Mouse (Mus musculus) limb, embryonic 12.5 days (tissue): Measurements from ENCODE around the gene Sars2. TPM values are rescaled to one million over a fixed set of nuclear protein-coding genes. Genes with fewer than 3 reads are reported as not detected.
A peak's percentile ranks its signal among the peaks of the same experiment; 100 is the strongest.

Source experiments
- ATAC-seq: fragments of 200-750 bp; cut with Nextera tagmentation; 2 replicates; pipeline ENCODE4 v1.8.0; 2017; ENCODE audit warnings: low read depth, moderate TSS enrichment; ENCODE audit not compliant: insufficient number of reproducible peaks, insufficient read depth, low FRiP score, low TSS enrichment
- H3K27ac ChIP-seq: fragments of 300-500 bp; sonication (generic); 2 replicates; pipeline ENCODE4 v1.5.1; 2016; ENCODE audit warnings: mild to moderate bottlenecking, moderate library complexity
- H3K27me3 ChIP-seq: fragments of 300-500 bp; sonication (generic); 2 replicates; pipeline ENCODE4 v1.6.1; 2016; ENCODE audit warnings: mild to moderate bottlenecking, moderate library complexity
- H3K36me3 ChIP-seq: fragments of 300-500 bp; sonication (generic); 2 replicates; pipeline ENCODE4 v1.6.1; 2016; ENCODE audit warnings: mild to moderate bottlenecking, moderate library complexity
- H3K4me1 ChIP-seq: fragments of 300-500 bp; sonication (generic); replicated peaks from 2 replicates; pipeline ENCODE4 v1.6.1; 2016
- H3K4me2 ChIP-seq: fragments of 300-500 bp; sonication (generic); 2 replicates; pipeline ENCODE4 v1.6.1; 2016; ENCODE audit warnings: mild to moderate bottlenecking, moderate library complexity
- H3K4me3 ChIP-seq: fragments of 300-500 bp; sonication (generic); replicated peaks from 2 replicates; pipeline ENCODE4 v1.5.1; 2016; ENCODE audit warnings: mild to moderate bottlenecking
- H3K9ac ChIP-seq: fragments of 300-500 bp; sonication (generic); replicated peaks from 2 replicates; pipeline ENCODE4 v1.6.1; 2016; ENCODE audit warnings: mild to moderate bottlenecking, moderate library complexity
- H3K9me3 ChIP-seq: fragments of 300-500 bp; sonication (generic); 2 replicates; pipeline ENCODE4 v1.6.1; 2016; ENCODE audit warnings: mild to moderate bottlenecking, moderate library complexity
- WGBS: fragments of 180-500 bp; shearing (Covaris S2); methylation state at CpG from one replicate; pipeline ENCODE4 v1.1.7; 2016; 5-methylcytosine and 5-hydroxymethylcytosine counted together
- polyA plus RNA-seq: library from polyadenylated mRNA; unstranded; fragments of >200 nt; fragmentation: Nextera tagmentation; extraction: Ambion mirVana; gene quantifications from 2 replicates; pipeline ENCODE4 v1.2.1, GENCODE M21; 2016

Sars2 gene
- polyA plus RNA-seq, 1 experiment from 2014 or later, result 33.1 TPM

DNA sequence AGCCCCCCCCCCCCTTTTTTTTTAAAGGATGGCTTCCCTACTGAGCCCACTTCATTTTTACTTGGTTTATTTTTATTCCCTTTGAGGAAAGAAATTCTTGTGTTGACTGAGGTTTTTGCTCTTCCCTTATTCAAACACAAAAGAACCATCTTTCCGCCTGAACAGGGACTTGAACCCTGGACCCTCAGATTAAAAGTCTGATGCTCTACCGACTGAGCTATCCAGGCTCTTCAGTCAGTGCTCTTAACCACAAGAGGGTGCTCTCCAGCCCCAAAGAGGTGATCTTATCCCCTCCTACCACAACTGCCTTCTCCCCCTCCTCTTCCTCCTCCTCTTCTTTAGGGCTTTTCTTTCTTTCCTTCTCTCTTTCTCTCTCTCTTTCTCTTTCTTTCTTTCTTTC, 52.0 kb downstream of the Sars2 start:
- no peaks in the 10 kb centered on the region for H3K36me3 ChIP-seq
- no peak for ATAC-seq
- peaks cover 35% of the 10 kb centered on the region for H3K4me1 ChIP-seq
- H3K27ac ChIP-seq, result no peak overlapping the region
- no peak overlapping the region for H3K4me3 ChIP-seq
- H3K4me2 ChIP-seq, result no peak overlapping the region
- WGBS, result 50% methylated on average over 2 of the region's 2 CpGs
- no peaks in the 10 kb centered on the region for H3K27me3 ChIP-seq
- H3K9ac ChIP-seq, result no peak overlapping the region
- H3K9me3 ChIP-seq, result no peaks in the 10 kb centered on the region

DNA sequence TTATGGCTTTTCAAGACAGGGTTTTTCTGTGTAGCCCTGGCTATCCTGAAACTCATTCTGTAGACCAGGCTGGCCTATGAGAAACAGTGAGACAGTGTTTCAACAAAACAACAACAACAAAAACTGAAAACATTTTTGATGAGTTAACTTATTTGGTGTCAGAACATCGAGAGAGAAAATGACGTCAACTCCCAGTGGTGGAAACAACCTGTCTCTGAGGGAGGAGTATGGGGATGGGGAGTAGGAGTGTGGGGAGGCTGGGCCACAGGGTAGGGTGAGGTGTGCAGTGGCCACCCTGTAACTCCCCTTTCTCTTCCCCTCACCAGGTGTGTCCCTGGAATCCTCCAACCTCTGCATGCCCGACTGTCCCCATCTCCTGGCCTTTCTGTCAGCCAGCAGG, 52.7 kb downstream of the Sars2 start:
- WGBS, result 73% methylated on average over 3 of the region's 3 CpGs
- no peak for ATAC-seq

DNA sequence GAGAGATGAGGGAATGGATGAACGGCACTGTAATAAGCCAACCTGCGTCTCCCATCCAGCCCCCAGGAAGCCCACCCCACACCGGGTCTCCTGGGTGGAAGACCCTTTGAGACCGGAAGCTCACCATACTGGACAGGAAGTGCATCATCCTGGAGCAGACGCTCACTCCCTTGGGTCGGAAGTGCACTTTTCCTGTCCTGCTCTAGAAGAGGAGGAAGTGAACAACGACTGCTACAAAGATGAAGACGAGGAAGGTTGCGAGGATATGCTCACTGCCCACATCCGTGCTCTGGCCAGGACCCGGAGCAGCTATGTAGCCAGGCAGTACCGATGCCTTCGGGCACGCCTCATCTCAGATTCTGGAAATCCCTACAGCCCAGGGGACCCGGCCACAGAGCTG, 54.0 kb downstream of the Sars2 start:
- no peaks in the 10 kb centered on the region for H3K27me3 ChIP-seq
- no peaks in the 10 kb centered on the region for H3K36me3 ChIP-seq
- no peak for ATAC-seq
- H3K27ac ChIP-seq, result no peak overlapping the region
- peak overlapping the region; percentile 50; the same call in 1 of the 2 replicates for H3K4me2 ChIP-seq
- peaks cover 17% of the 10 kb centered on the region for H3K4me1 ChIP-seq
- no peaks in the 10 kb centered on the region for H3K9me3 ChIP-seq
- 85% methylated on average over 15 of the region's 15 CpGs for WGBS
- H3K9ac ChIP-seq, result no peak overlapping the region
- no peak overlapping the region for H3K4me3 ChIP-seq

More for the DNA sequence above, 52.7 kb downstream of the Sars2 start:
- Histone ChIP-seq H3K36me3 (no peaks in the 10 kb centered on the region), H3K9ac (no peak overlapping the region), H3K27me3 (no peaks in the 10 kb centered on the region), H3K27ac (no peak overlapping the region), H3K4me2 (no peak overlapping the region), H3K9me3 (no peaks in the 10 kb centered on the region), H3K4me3 (no peak overlapping the region), H3K4me1 (peaks cover 29% of the 10 kb centered on the region)

DNA sequence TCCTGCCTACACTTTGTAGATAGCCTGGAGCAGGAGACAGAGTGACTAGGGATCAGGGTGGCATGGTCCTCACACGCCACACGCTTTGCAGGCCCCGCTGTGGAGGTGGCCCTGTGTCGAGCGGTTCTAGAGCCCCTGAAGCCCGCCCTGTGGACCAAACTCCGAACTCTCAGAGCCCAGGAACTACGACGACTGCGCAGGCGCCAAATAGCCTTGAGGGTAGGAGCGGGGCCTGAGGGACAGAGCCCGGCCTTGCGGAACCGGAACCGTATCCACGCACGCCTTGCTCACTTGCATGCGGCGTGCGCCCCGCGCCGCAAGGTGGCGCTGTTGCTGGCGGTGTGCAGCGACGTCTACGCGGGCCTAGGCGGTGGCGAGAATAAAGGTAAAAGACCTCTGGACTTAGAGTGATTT, 54.8 kb downstream of the Sars2 start:
- H3K4me2 ChIP-seq, result peak overlapping the region; percentile 50
- H3K4me1 ChIP-seq, result peaks cover 17% of the 10 kb centered on the region
- no peaks in the 10 kb centered on the region for H3K27me3 ChIP-seq
- H3K4me3 ChIP-seq, result peak overlapping the region; percentile 19
- peak overlapping the region; percentile 46; the same call in 1 of the 2 replicates for H3K9ac ChIP-seq
- H3K27ac ChIP-seq, result no peak overlapping the region; the same call in 1 of the 2 replicates
- ATAC-seq, result no peak
- no peaks in the 10 kb centered on the region for H3K9me3 ChIP-seq
- no peaks in the 10 kb centered on the region for H3K36me3 ChIP-seq
- WGBS, result 15% methylated on average over 32 of the region's 32 CpGs

DNA sequence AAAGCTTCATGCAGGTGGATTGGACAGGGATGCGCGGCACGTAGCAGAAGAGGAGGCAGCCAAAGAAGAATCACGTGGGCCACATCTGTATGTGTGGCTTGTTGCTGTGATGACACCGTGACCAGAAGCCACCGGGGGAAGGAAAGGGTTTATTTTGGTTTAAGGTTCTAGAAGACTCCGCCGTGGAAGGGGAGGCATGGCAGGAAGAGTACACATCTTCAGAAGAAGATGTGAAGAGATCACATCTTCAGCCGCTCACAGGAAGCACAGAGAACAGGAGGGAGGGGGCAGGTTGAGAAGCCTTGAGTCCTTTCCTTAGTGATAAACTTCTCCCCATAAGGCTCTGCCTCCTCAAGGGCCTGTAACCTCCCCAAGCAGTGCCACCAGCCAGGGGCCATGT, 58.2 kb downstream of the Sars2 start:
- Histone ChIP-seq H3K4me3 (no peak overlapping the region), H3K9ac (no peak overlapping the region)
- 95% methylated on average over 9 of the region's 9 CpGs for WGBS

DNA sequence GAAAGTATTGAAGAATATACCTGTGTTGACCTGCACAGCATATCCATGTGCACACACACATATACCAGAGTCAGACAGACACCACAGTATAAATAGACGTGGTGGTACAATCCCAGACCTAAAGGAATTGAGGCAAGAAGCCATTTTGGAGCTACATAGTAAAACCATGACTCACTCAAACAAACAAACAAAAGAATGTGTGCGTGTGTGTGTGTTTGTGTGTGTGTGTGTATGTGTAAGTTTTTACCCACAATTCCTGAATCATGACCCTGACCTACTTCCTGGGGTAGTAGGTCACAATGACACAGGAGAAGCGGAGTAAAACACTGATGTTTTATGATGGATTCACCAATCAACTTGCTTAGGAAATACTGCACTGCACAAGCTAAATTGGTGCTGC, 59.7 kb downstream of the Sars2 start:
- peak overlapping the region; percentile 94 for H3K27ac ChIP-seq
- H3K27me3 ChIP-seq, result no peaks in the 10 kb centered on the region
- H3K4me2 ChIP-seq, result no peak overlapping the region
- ATAC-seq, result no peak
- WGBS, result 75% methylated on average over 3 of the region's 3 CpGs
- no peak overlapping the region for H3K9ac ChIP-seq
- no peak overlapping the region for H3K4me3 ChIP-seq
- peaks cover 34% of the 10 kb centered on the region for H3K4me1 ChIP-seq
- H3K36me3 ChIP-seq, result no peaks in the 10 kb centered on the region
- no peaks in the 10 kb centered on the region for H3K9me3 ChIP-seq

More for the DNA sequence above, 58.2 kb downstream of the Sars2 start:
- Histone ChIP-seq H3K4me2 (no peak overlapping the region), H3K4me1 (peaks cover 35% of the 10 kb centered on the region), H3K27me3 (no peaks in the 10 kb centered on the region), H3K27ac (no peak overlapping the region), H3K36me3 (no peaks in the 10 kb centered on the region), H3K9me3 (no peaks in the 10 kb centered on the region)
- no peak for ATAC-seq

DNA sequence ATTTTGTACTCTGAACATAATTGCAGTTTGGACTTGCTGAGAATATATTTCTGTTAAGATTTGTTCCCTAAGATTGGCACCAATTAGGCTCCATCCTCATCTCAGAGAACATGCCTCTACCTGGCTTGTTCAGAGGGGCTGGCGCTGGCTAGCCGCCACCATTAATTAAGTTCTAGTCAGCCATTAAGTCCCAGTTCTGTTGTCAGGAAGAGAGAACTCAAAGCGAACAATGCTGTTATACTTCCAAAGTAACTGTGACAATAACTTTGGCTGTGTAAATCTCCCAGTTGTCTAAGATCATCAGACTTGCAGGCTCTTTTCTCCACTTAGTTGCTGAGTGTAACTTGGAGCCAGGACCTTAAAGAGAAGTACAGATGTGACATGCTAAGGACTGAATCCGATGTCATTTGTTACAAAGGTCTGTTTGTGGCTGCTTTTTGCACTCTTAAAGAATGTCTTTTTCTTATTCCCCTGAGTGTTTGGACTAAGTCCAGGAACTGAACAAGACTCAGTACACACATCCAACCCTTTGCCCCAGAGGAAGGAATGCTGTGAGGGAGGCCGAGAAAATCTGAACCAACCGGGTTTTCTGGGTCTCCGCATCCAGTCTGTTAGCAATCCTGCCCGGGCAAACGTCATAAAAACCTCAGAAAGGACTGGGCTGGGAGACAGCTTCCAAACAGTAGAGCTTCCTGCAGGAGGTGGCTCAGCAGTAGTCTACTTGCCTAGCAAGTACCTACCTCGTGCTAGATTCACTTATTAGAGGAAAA, 60.3 kb downstream of the Sars2 start:
- peaks cover 27% of the 10 kb centered on the region for H3K4me1 ChIP-seq
- no peaks in the 10 kb centered on the region for H3K36me3 ChIP-seq
- H3K27me3 ChIP-seq, result no peaks in the 10 kb centered on the region
- ATAC-seq, result peak; percentile 33
- peak overlapping the region; percentile 94 for H3K27ac ChIP-seq
- no peaks in the 10 kb centered on the region for H3K9me3 ChIP-seq
- no peak overlapping the region for H3K9ac ChIP-seq
- H3K4me2 ChIP-seq, result peak overlapping the region; percentile 32
- no peak overlapping the region for H3K4me3 ChIP-seq
- 14% methylated on average over 10 of the region's 10 CpGs for WGBS

DNA sequence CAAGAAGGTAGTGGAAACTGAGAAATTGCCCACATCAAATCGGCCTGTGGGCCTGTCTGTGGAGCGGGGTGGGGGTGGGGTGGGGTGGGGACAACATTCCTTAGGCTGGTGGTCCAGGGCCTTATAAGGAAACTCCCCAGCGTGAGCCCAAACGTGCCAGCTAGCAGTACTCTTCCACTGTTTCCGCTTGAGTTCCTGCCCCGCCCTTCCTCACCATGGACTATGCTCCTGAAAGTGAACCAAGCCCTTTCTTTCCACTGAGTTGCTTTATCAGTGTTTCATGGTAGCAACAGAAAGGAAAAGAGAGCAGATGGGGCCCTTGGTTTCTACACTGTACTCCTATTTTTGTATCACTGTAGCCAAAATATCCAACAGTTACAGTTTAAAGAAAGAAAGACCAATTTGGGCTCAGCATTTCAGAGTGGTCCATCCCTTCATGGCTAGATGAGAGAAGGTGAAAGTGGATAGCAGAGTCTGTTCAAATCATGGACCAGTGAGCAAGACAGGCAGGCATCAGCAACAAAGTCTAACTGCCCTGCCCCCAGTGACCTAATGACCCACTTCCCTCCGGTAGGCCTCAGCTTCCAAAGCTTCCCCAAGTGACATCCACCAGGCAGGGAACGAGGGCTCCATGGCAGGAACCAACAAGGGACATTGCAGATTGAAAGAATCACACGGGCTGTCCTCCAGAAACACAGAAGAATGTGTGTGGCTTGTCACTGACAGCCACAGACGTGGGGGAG, 61.2 kb downstream of the Sars2 start:
- Histone ChIP-seq H3K27ac (peak overlapping the region; percentile 94), H3K4me3 (no peak overlapping the region), H3K9me3 (no peaks in the 10 kb centered on the region), H3K27me3 (no peaks in the 10 kb centered on the region), H3K9ac (peak overlapping the region; percentile 27; the same call in 1 of the 2 replicates), H3K4me2 (peak overlapping the region; percentile 32), H3K4me1 (peaks cover 33% of the 10 kb centered on the region), H3K36me3 (no peaks in the 10 kb centered on the region)
- 10% methylated on average over 10 of the region's 10 CpGs for WGBS
- peak; percentile 54 for ATAC-seq

Other genes with a start within 250 kb of the Sars2 start
- not detected in 2 replicates for gene Ifnl2, start 231.5 kb upstream of the Sars2 start, polyA plus RNA-seq
- not detected in 2 replicates for gene Ifnl3, start 219.2 kb upstream of the Sars2 start, polyA plus RNA-seq
- not detected in 2 replicates for gene Sycn, start 201.1 kb upstream of the Sars2 start, polyA plus RNA-seq
- gene Nccrp1, start 194.7 kb upstream of the Sars2 start, polyA plus RNA-seq, result not detected in 2 replicates
- 30.5 and 36.0 TPM in 2 replicates for gene Samd4b, start 143.8 kb upstream of the Sars2 start, polyA plus RNA-seq
- 42.4 and 44.1 TPM in 2 replicates for gene Pak4, start 143.8 kb upstream of the Sars2 start, polyA plus RNA-seq
- not detected in 2 replicates for gene Acp7, start 110.7 kb upstream of the Sars2 start, polyA plus RNA-seq
- gene Fbxo27, start 49.1 kb upstream of the Sars2 start, polyA plus RNA-seq, result 4.9 and 6.4 TPM in 2 replicates
- gene Fbxo17, start 25.2 kb upstream of the Sars2 start, polyA plus RNA-seq, result 24.0 TPM in 2 replicates
- 125 and 131 TPM in 2 replicates for gene Mrps12, start 172 bp upstream of the Sars2 start, polyA plus RNA-seq
- gene Ccer2, start 14.2 kb downstream of the Sars2 start, polyA plus RNA-seq, result 0.24 TPM in 1 of 2 replicates, not detected in the other
- 70.8 and 76.9 TPM in 2 replicates for gene Sirt2, start 24.7 kb downstream of the Sars2 start, polyA plus RNA-seq
- gene Nfkbib, start 25.5 kb downstream of the Sars2 start, polyA plus RNA-seq, result 37.4 and 40.8 TPM in 2 replicates
- 2.3 and 3.1 TPM in 2 replicates for gene Rinl, start 47.0 kb downstream of the Sars2 start, polyA plus RNA-seq
- gene Hnrnpl, start 66.5 kb downstream of the Sars2 start, polyA plus RNA-seq, result 347 and 425 TPM in 2 replicates
- 111 and 114 TPM in 2 replicates for gene Ech1, start 83.2 kb downstream of the Sars2 start, polyA plus RNA-seq
- gene Lgals4, start 91.9 kb downstream of the Sars2 start, polyA plus RNA-seq, result 4.9 and 6.7 TPM in 2 replicates
- gene Lgals7, start 121.9 kb downstream of the Sars2 start, polyA plus RNA-seq, result 3.4 and 4.8 TPM in 2 replicates
- gene Capn12, start 139.4 kb downstream of the Sars2 start, polyA plus RNA-seq, result 0.26 and 0.29 TPM in 2 replicates
- 269 and 283 TPM in 2 replicates for gene Actn4, start 220.3 kb downstream of the Sars2 start, polyA plus RNA-seq
- gene Eif3k, start 239.9 kb downstream of the Sars2 start, polyA plus RNA-seq, result 438 and 440 TPM in 2 replicates
- 10.9 and 11.9 TPM in 2 replicates for gene Map4k1, start 240.1 kb downstream of the Sars2 start, polyA plus RNA-seq